Mouse (Mus musculus): Measurements from ENCODE around the gene Hdac6. TPM values are rescaled to one million over a fixed set of nuclear protein-coding genes. Genes with fewer than 3 reads are reported as not detected.

Gene Hdac6
- polyA plus RNA-seq (2015; fragmentation: Nextera tagmentation; extraction: Ambion mirVana) = 22.8 and 24.9 TPM in 2 replicates

DNA sequence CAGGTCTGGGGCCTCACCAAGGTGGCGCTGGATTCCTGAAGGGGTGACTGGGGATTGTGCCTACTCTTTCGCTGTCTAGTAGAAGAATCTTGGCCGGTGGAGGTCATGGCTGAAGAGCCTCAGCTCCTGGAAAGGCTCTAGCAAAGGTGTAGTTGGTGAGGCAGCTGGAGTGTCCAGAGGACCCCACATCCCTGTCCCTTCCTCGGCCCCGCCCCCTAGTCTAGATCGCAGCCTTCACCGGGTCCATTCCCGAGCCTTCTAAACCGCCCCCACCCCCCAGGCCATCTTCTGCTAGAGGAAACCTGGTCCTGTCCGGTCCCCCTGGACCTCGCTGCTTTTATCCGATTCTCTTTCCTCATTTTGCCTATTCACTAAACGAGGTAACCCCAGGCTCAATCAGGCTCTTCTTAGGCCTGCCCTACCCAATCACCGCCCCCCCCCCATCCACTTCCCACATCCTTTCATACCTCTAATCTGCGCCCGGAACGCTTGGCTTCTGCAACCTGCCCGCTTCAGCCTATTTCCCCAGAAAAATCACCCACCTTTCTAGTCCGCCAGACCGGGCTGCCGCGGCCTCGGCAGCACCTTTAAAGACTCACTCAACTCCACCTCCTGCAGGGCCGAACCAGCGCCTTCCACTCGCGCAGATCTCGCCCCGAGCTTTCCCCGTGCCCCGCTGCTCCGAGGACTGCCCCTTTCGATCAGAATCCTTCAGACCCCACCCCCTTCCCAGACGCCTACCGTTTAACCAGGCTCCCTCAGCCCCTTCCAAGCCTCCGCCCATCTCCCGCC lies at the start of gene Hdac6:
Gene Hdac6 (minus strand): TSS at position 782 of the 792 bp plus-strand sequence.
- WGBS = 9% methylated on average over 36 of the region's 37 CpGs
- peaks cover 8% of the 10 kb centered on the region; the same call in 1 of the 2 replicates for H3K36me3 ChIP-seq
- H3K4me2 ChIP-seq = peak within 1 kb of the TSS; percentile 69
- H3K9ac ChIP-seq = peak within 1 kb of the TSS; percentile 79
- H3K4me3 ChIP-seq = peak within 1 kb of the TSS; percentile 62
- no peaks in the 10 kb centered on the region for H3K27me3 ChIP-seq (replicated peaks)
- no peaks in the 10 kb centered on the region for H3K9me3 ChIP-seq
- H3K4me1 ChIP-seq = peaks cover 4% of the 10 kb centered on the region
- ATAC-seq (ENCODE audit: extremely low read depth, insufficient number of reproducible peaks, low FRiP score, low TSS enrichment) = no peak
- H3K27ac ChIP-seq (replicated peaks) = peak within 1 kb of the TSS; percentile 67

GRCm38 (mm10) chrX:7993068-7993735 lies 45.5 kb upstream of the Hdac6 start:
- ATAC-seq (ENCODE audit: extremely low read depth, insufficient number of reproducible peaks, low FRiP score, low TSS enrichment) = no peak
- Histone ChIP-seq H3K4me2 (no peak overlapping the region), H3K4me1 (no peaks in the 10 kb centered on the region), H3K9me3 (no peaks in the 10 kb centered on the region), H3K27ac (replicated peaks) (no peak overlapping the region), H3K36me3 (no peaks in the 10 kb centered on the region), H3K27me3 (replicated peaks) (no peaks in the 10 kb centered on the region), H3K4me3 (no peak overlapping the region), H3K9ac (no peak overlapping the region)
- 37% methylated on average over 10 of the region's 10 CpGs for WGBS

- Histone ChIP-seq H3K27ac (replicated peaks) (no peak overlapping the region), H3K9me3 (no peaks in the 10 kb centered on the region), H3K4me1 (no peaks in the 10 kb centered on the region), H3K27me3 (replicated peaks) (no peaks in the 10 kb centered on the region), H3K36me3 (no peaks in the 10 kb centered on the region), H3K4me2 (no peak overlapping the region), H3K9ac (no peak overlapping the region), H3K4me3 (no peak overlapping the region)
- ATAC-seq (ENCODE audit: extremely low read depth, insufficient number of reproducible peaks, low FRiP score, low TSS enrichment) = no peak
- WGBS = 63% methylated on average over 8 of the region's 8 CpGs
Observed at GRCm38 (mm10) chrX:7992379-7993067, 44.8 kb upstream of the Hdac6 start.

DNA sequence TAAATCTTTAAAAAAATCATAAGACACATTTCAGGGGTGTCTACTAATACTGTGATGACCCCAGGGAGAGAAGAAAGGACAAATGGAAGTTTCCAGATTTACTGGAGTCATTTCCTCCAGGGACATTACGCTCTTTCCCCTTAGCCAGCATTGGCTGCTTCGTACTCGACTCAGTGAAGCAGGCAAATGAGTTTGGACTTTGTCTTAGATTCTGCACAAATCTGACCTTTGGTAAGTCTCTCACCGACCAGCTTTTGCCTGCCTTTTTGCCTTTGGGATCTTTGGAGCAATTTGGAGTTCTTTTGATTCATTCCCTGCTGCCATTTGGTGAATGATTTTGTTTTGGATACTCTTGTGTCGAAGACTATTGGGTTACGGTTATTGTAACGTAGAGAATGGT lies 33.7 kb upstream of the Hdac6 start:
- Histone ChIP-seq H3K4me1 (no peaks in the 10 kb centered on the region), H3K9me3 (no peaks in the 10 kb centered on the region), H3K27me3 (replicated peaks) (no peaks in the 10 kb centered on the region), H3K4me2 (no peak overlapping the region), H3K27ac (replicated peaks) (no peak overlapping the region), H3K9ac (no peak overlapping the region), H3K4me3 (no peak overlapping the region), H3K36me3 (no peaks in the 10 kb centered on the region)
- WGBS = 79% methylated on average over 7 of the region's 7 CpGs
- no peak for ATAC-seq (ENCODE audit: extremely low read depth, insufficient number of reproducible peaks, low FRiP score, low TSS enrichment)

DNA sequence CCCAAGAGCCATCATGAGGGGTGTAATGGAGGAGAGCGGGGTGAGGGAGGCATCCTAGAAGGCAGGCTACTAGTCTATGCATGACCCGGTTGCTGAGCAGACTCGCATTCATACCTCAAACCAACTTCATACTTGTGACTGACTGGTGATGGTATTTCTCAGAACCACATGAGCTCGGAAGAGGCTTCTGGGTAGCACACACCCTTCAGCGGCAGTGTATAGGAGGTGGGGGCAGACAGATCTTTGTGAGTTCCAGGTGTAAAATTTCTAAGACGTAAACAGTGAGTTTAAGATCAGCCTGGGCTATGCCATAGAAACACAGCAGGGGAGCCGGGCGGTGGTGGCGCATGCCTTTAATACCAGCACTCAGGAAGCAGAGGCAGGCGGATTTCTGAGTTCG lies 30.2 kb upstream of the Hdac6 start, which contains the start of gene Gata1:
Gene Gata1 (minus strand): TSS at position 180 of the 400 bp plus-strand sequence.
- no peak within 1 kb of the TSS for H3K27ac ChIP-seq (replicated peaks)
- no peaks in the 10 kb centered on the region for H3K9me3 ChIP-seq
- H3K9ac ChIP-seq = no peak within 1 kb of the TSS
- no peaks in the 10 kb centered on the region for H3K27me3 ChIP-seq (replicated peaks)
- ATAC-seq (ENCODE audit: extremely low read depth, insufficient number of reproducible peaks, low FRiP score, low TSS enrichment) = no peak
- no peaks in the 10 kb centered on the region for H3K4me1 ChIP-seq
- H3K4me2 ChIP-seq = no peak within 1 kb of the TSS
- 80% methylated on average over 11 of the region's 11 CpGs for WGBS
- H3K4me3 ChIP-seq = no peak within 1 kb of the TSS
- H3K36me3 ChIP-seq = no peaks in the 10 kb centered on the region

GRCm38 (mm10) chrX:7971292-7971691 lies 23.6 kb upstream of the Hdac6 start:
- 0 out of 2 replicates have a peak, but pooled peaks have one; percentile 46 for ATAC-seq (ENCODE audit: extremely low read depth, insufficient number of reproducible peaks, low FRiP score, low TSS enrichment)
- Histone ChIP-seq H3K9me3 (no peaks in the 10 kb centered on the region), H3K27me3 (replicated peaks) (no peaks in the 10 kb centered on the region), H3K4me3 (no peak overlapping the region), H3K9ac (no peak overlapping the region), H3K27ac (replicated peaks) (no peak overlapping the region), H3K4me2 (no peak overlapping the region), H3K4me1 (no peaks in the 10 kb centered on the region), H3K36me3 (no peaks in the 10 kb centered on the region)
- 36% methylated on average over 4 of the region's 4 CpGs for WGBS

DNA sequence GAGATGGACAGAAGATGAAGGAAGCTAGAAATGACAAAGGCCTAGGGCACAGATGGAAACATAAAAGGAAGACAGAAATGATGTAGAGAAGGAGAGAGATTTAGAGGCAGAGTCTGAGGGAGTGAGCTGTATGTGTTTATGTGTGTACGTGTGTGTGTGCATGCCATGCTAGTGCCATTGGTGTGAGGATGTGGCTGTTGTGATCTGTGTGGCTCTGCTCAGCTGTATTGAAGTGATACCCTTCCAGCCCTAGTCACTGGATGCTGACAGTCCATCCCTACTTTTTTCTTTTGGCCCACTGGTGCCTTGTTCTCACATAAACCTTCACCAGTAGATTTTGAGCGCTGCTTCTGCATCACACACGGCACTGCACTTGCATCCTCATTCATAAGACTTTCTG lies 21.2 kb upstream of the Hdac6 start:
- Histone ChIP-seq H3K9me3 (no peaks in the 10 kb centered on the region), H3K4me3 (no peak overlapping the region), H3K9ac (no peak overlapping the region), H3K4me2 (peak overlapping the region; percentile 13; the same call in 1 of the 2 replicates), H3K36me3 (no peaks in the 10 kb centered on the region), H3K27me3 (replicated peaks) (no peaks in the 10 kb centered on the region), H3K4me1 (no peaks in the 10 kb centered on the region), H3K27ac (replicated peaks) (no peak overlapping the region)
- WGBS = 80% methylated on average over 3 of the region's 3 CpGs
- no peak for ATAC-seq (ENCODE audit: extremely low read depth, insufficient number of reproducible peaks, low FRiP score, low TSS enrichment)

DNA sequence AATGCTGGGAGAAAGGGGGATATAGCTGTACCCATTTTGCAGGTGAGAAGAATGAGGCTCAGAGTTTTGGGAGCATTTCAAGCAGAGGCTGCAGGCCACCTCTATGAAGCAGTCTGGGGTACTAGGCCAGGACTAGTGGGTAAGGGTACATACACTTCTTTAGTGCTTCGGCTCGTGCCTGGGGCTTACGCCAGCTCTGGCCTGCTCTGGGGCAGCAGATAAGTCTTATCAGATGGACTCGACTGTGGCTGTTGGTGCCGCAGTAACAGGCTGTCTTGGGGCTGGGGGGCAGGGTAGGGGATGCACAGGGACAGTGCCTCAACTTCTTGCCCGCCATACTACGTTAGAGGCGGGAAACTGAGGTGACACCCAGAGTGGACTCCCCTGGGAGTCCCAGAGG lies 20.5 kb upstream of the Hdac6 start:
- ATAC-seq (ENCODE audit: extremely low read depth, insufficient number of reproducible peaks, low FRiP score, low TSS enrichment) = peak; percentile 65
- 48% methylated on average over 8 of the region's 8 CpGs for WGBS

DNA sequence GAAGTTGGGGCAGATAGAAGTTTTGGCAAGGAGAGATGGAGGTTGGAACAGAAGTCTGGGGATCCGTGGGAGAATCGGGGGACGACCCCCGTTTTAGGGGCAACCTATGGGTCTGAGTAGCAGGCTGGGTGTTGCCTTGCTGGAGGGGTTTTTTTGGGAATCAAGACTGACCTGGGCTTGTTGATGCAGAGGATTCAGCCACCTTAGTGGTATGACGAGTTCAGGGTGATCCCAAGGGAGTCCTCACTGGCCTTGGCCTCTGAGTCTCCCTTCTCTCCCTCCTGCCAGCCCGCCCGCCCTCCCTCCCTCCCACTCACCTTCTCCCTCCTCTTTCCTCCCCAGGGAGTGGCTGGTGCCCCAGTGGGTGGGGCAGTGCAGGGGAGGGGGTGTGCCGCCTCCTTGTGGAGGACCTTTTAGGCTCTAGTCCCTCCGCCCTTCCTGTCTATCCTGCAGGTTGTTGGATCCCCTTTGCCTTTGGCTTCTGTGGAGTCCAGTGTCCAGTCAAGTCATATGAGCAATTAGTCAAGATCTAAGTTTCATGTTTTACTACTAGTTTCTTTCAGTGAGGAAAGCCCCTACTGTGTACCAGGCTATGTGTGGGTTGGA lies 20.0 kb upstream of the Hdac6 start:
- Histone ChIP-seq H3K27me3 (replicated peaks) (no peaks in the 10 kb centered on the region), H3K4me2 (peak overlapping the region; percentile 33), H3K4me1 (no peaks in the 10 kb centered on the region), H3K9ac (no peak overlapping the region), H3K27ac (replicated peaks) (no peak overlapping the region), H3K9me3 (no peaks in the 10 kb centered on the region), H3K36me3 (no peaks in the 10 kb centered on the region), H3K4me3 (peak overlapping the region; percentile 22; the same call in 1 of the 2 replicates)
- 70% methylated on average over 7 of the region's 9 CpGs for WGBS
- peak; percentile 61 for ATAC-seq (ENCODE audit: extremely low read depth, insufficient number of reproducible peaks, low FRiP score, low TSS enrichment)

More for the DNA sequence above, 20.5 kb upstream of the Hdac6 start:
- peak overlapping the region; percentile 8; the same call in 1 of the 2 replicates for H3K4me3 ChIP-seq
- H3K9me3 ChIP-seq = no peaks in the 10 kb centered on the region
- no peaks in the 10 kb centered on the region for H3K27me3 ChIP-seq (replicated peaks)
- peak overlapping the region; percentile 6; the same call in 1 of the 2 replicates for H3K4me2 ChIP-seq
- H3K36me3 ChIP-seq = no peaks in the 10 kb centered on the region
- no peaks in the 10 kb centered on the region for H3K4me1 ChIP-seq
- no peak overlapping the region for H3K27ac ChIP-seq (replicated peaks)
- no peak overlapping the region for H3K9ac ChIP-seq

GRCm38 (mm10) chrX:7966161-7966560 lies 18.5 kb upstream of the Hdac6 start:
- no peak for ATAC-seq (ENCODE audit: extremely low read depth, insufficient number of reproducible peaks, low FRiP score, low TSS enrichment)
- peak overlapping the region; percentile 22 for H3K4me3 ChIP-seq
- no peak overlapping the region for H3K27ac ChIP-seq (replicated peaks)
- 29% methylated on average over 4 of the region's 4 CpGs for WGBS
- H3K9me3 ChIP-seq = no peaks in the 10 kb centered on the region
- H3K4me1 ChIP-seq = no peaks in the 10 kb centered on the region
- no peak overlapping the region for H3K9ac ChIP-seq
- H3K36me3 ChIP-seq = no peaks in the 10 kb centered on the region
- H3K4me2 ChIP-seq = peak overlapping the region; percentile 33; the same call in 1 of the 2 replicates
- no peaks in the 10 kb centered on the region for H3K27me3 ChIP-seq (replicated peaks)
